Mouse (Mus musculus) bone marrow, adult 2 months (tissue): ENCODE measurements around the gene Flywch2.

Experiments used
- CTCF ChIP-seq: fragments of 200-500 bp; IDR thresholded peaks from 2 replicates; pipeline ENCODE4 v1.5.1; 2011; ENCODE audit warnings: low read length, control low read depth; ENCODE audit not compliant: control insufficient read depth, insufficient read depth
- POLR2A ChIP-seq: fragments of 200-500 bp; IDR thresholded peaks from 2 replicates; pipeline ENCODE4 v1.6.1; 2011; ENCODE audit warnings: low read depth, mild to moderate bottlenecking, control low read depth, low read length, borderline replicate concordance; ENCODE audit not compliant: control insufficient read depth

GRCm38 (mm10) chr17:23828271-23829001 lies 42.6 kb upstream of the Flywch2 start:
- TF ChIP-seq CTCF (no peak), POLR2A (no peak)
